Mouse (Mus musculus) kidney, adult 2 months (tissue): ENCODE results near the gene Slco2b1.

Experiments
- CTCF ChIP-seq: fragments of 200-500 bp; conservative IDR thresholded peaks from 2 replicates; pipeline ENCODE4 v1.5.1; 2011; ENCODE audit warnings: low read depth, mild to moderate bottlenecking, control low read depth, low read length, moderate library complexity, mixed read lengths; ENCODE audit not compliant: insufficient read depth, insufficient read length
- POLR2A ChIP-seq: fragments of 200-500 bp; IDR thresholded peaks from one replicate; pipeline ENCODE4 v1.6.1; 2011; ENCODE audit warnings: low read depth, low read length, control low read depth

GRCm38 (mm10) chr7:99673188-99673587, 38.0 kb downstream of the Slco2b1 start:
- TF ChIP-seq CTCF (no peak), POLR2A (no peak)
